Mouse (Mus musculus) midbrain, embryonic 14.5 days (tissue): ENCODE measurements at regions not wholly inside any gene's neighbourhood (a gene's known extent, or its start where the extent isn't known, plus 50 kb on each side); places are given as distances from the start of the nearest gene placed in this dataset.

Source experiments
- ATAC-seq: fragments of 200-750 bp; cut with Nextera tagmentation; 2 replicates; pipeline ENCODE4 v1.8.0; 2017; ENCODE audit warnings: moderate number of reproducible peaks, moderate library complexity; ENCODE audit not compliant: low FRiP score, low TSS enrichment
- DNase-seq: peaks from one replicate; pipeline ENCODE4 v3.0.0-alpha.2; 2015
- H3K27ac ChIP-seq: fragments of 300-500 bp; sonication (generic); replicated peaks from 2 replicates; pipeline ENCODE4 v1.5.1; 2014; ENCODE audit warnings: mild to moderate bottlenecking, low read depth, low read length, moderate library complexity
- H3K27me3 ChIP-seq: fragments of 300-500 bp; sonication (generic); 2 replicates; pipeline ENCODE4 v1.6.1; 2014; ENCODE audit warnings: low read length, control low read depth, mixed read lengths; ENCODE audit not compliant: control insufficient read depth, insufficient read depth
- H3K36me3 ChIP-seq: fragments of 300-500 bp; sonication (generic); 2 replicates; pipeline ENCODE4 v1.6.1; 2014; ENCODE audit warnings: low read length, control low read depth; ENCODE audit not compliant: control insufficient read depth, insufficient read depth
- H3K4me1 ChIP-seq: fragments of 300-500 bp; sonication (generic); 2 replicates; pipeline ENCODE4 v1.6.1; 2014; ENCODE audit warnings: mild to moderate bottlenecking, antibody characterized with exemption, low read length, control low read depth; ENCODE audit not compliant: control insufficient read depth, insufficient read depth
- H3K4me2 ChIP-seq: fragments of 300-500 bp; sonication (generic); 2 replicates; pipeline ENCODE4 v1.6.1; 2014; ENCODE audit warnings: mild to moderate bottlenecking, low read length, moderate library complexity
- H3K4me3 ChIP-seq: fragments of 300-500 bp; sonication (generic); replicated peaks from 2 replicates; pipeline ENCODE4 v1.5.1; 2014; ENCODE audit warnings: low read depth, low read length
- H3K9ac ChIP-seq: fragments of 300-500 bp; sonication (generic); replicated peaks from 2 replicates; pipeline ENCODE4 v1.6.1; 2014; ENCODE audit warnings: mild to moderate bottlenecking, low read length, moderate library complexity
- H3K9me3 ChIP-seq: fragments of 300-500 bp; sonication (generic); 2 replicates; pipeline ENCODE4 v1.6.1; 2016; ENCODE audit warnings: low read length, control low read depth, mixed read lengths; ENCODE audit not compliant: control insufficient read depth
- WGBS: fragments of 180-500 bp; shearing (Covaris S2); extraction: QIAGEN DNeasy Blood & Tissue Kit; methylation state at CpG from one replicate; pipeline ENCODE4 v1.1.7; 2014; 5-methylcytosine and 5-hydroxymethylcytosine counted together

GRCm38 (mm10) chr10:15172558-15172957, 454.5 kb upstream of the Gje1 start:
- no peak for ATAC-seq
- H3K4me3 ChIP-seq = no peak overlapping the region
- peak; percentile 27 for DNase-seq

GRCm38 (mm10) chr10:15140703-15141102, 422.7 kb upstream of the Gje1 start:
- Histone ChIP-seq H3K4me1 (no peaks in the 10 kb centered on the region), H3K4me2 (no peak overlapping the region), H3K9ac (no peak overlapping the region), H3K27me3 (no peaks in the 10 kb centered on the region), H3K27ac (no peak overlapping the region), H3K4me3 (no peak overlapping the region), H3K36me3 (no peaks in the 10 kb centered on the region), H3K9me3 (no peaks in the 10 kb centered on the region)
- ATAC-seq = no peak
- WGBS = 82% methylated on average over 2 of the region's 2 CpGs
- peak; percentile 8 for DNase-seq

More at GRCm38 (mm10) chr10:15172558-15172957, 454.5 kb upstream of the Gje1 start:
- Histone ChIP-seq H3K4me1 (no peaks in the 10 kb centered on the region), H3K36me3 (no peaks in the 10 kb centered on the region), H3K4me2 (no peak overlapping the region), H3K27ac (no peak overlapping the region), H3K9ac (no peak overlapping the region), H3K9me3 (no peaks in the 10 kb centered on the region), H3K27me3 (no peaks in the 10 kb centered on the region)
- WGBS = 70% methylated on average over 1 of the region's 1 CpGs
